ENCODE assay signal across 8 mouse cellular contexts in genomic region chr9:9375304-9375904, GRCm38 (mm10).
A peak's percentile ranks its signal among the peaks of the same experiment; 100 is the strongest.
DNase-seq lines count a peak whose midpoint lies in the region; TF ChIP-seq lines count a peak whose summit lies in the region.

No protein-coding gene starts in this region.

- H3K27ac ChIP-seq in liver, adult 2 months (replicated peaks; ENCODE audit: insufficient read depth, low read depth, low read length) = no peak overlapping the region

- DNase-seq in 416B (ENCODE audit: low read depth) (peak; percentile 68), R1 (ENCODE audit: low read depth, low spot score) (peak; percentile 66)
- DNase-seq in embryo, embryonic 10.5 days (ENCODE audit: low spot score) = peak; percentile 88
- peak; percentile 57 to 71 for DNase-seq in gastrocnemius, postnatal 4 days (ENCODE audit: low spot score in 2 of 2)
- peak; percentile 82 for DNase-seq in kidney, postnatal 14 days
- DNase-seq in liver, adult 2 months (ENCODE audit: extremely low read depth, low read depth, low spot score) = peak; percentile 63
- DNase-seq in ovary, adult 18-20 months (ENCODE audit: low spot score) = peak; percentile 26
- DNase-seq in yolk sac, embryonic 10.5 days (ENCODE audit: low spot score) = no peak

- H3K9ac ChIP-seq in liver, adult 2 months (ENCODE audit: low read depth, low read length) = no peak overlapping the region

- H3K79me2 ChIP-seq in liver, adult 2 months (ENCODE audit: control insufficient read depth, insufficient read depth, low read length) = no peaks in the 10 kb centered on the region

- no peaks in the 10 kb centered on the region for H3K27me3 ChIP-seq in liver, adult 2 months (ENCODE audit: control insufficient read depth, insufficient read depth, low read length)

- H3K36me3 ChIP-seq in liver, adult 2 months (ENCODE audit: control insufficient read depth, insufficient read depth, low read length) = no peaks in the 10 kb centered on the region

- H3K4me1 ChIP-seq in liver, adult 2 months (ENCODE audit: control insufficient read depth, insufficient read depth, low read length) = no peaks in the 10 kb centered on the region

- no peak for TF ChIP-seq POLR2A in liver, adult 2 months (IDR thresholded peaks at IDR 0.05; ENCODE audit: extremely low read depth, insufficient read depth, low read length)

- no peak overlapping the region for H3K4me3 ChIP-seq in liver, adult 2 months (ENCODE audit: insufficient read depth, low read depth, low read length)

- peak; percentile 57 for TF ChIP-seq CTCF in liver, adult 2 months (IDR thresholded peaks at IDR 0.05; ENCODE audit: low read depth, low read length)

- WGBS in liver, adult 2 months = 9% methylated on average over 3 of the region's 3 CpGs
